Mouse (Mus musculus) G1E (cell line): ENCODE results near the gene Enah. TPM values are rescaled to one million over a fixed set of nuclear protein-coding genes. Genes with fewer than 3 reads are reported as not detected.

Experiments used
- ATAC-seq: 2 replicates; pipeline ENCODE4 v1.8.0; 2016; ENCODE audit warnings: mild to moderate bottlenecking; ENCODE audit not compliant: insufficient number of reproducible peaks, poor library complexity, low FRiP score, severe bottlenecking; ENCODE audit errors: extremely low read depth
- DNase-seq: peaks from one replicate; pipeline ENCODE4 v3.0.0; 2012; ENCODE audit warnings: low spot score
- H3K27me3 ChIP-seq: 2 replicates; pipeline ENCODE4 v1.6.1; 2012; ENCODE audit warnings: mild to moderate bottlenecking, low read length, inconsistent platforms; ENCODE audit not compliant: insufficient read depth
- H3K36me3 ChIP-seq: replicated peaks from 2 replicates; pipeline ENCODE3; 2012; ENCODE audit warnings: mild to moderate bottlenecking, inconsistent platforms
- H3K4me1 ChIP-seq: 2 replicates; pipeline ENCODE4 v1.6.1; 2012; ENCODE audit warnings: low read depth, low read length, inconsistent platforms, mixed read lengths; ENCODE audit not compliant: insufficient read depth
- H3K4me3 ChIP-seq: 2 replicates; pipeline ENCODE4 v1.5.1; 2012; ENCODE audit warnings: low read depth, mild to moderate bottlenecking, inconsistent platforms, low read length, moderate library complexity, mixed read lengths
- H3K9me3 ChIP-seq: replicated peaks from 2 replicates; pipeline ENCODE4 v1.6.1; 2012; ENCODE audit warnings: inconsistent platforms
- CTCF ChIP-seq: IDR thresholded peaks from 2 replicates; pipeline ENCODE4 v1.5.1; 2012; ENCODE audit warnings: low read depth, low read length, inconsistent platforms, mixed read lengths
- GATA1 ChIP-seq: IDR thresholded peaks from 2 replicates; pipeline ENCODE4 v1.6.1; 2012; ENCODE audit warnings: borderline replicate concordance, low read length, inconsistent platforms, mixed read lengths
- GATA2 ChIP-seq: IDR thresholded peaks from 2 replicates; pipeline ENCODE4 v1.6.1; 2012; ENCODE audit warnings: low read depth, low read length, inconsistent platforms, borderline replicate concordance
- POLR2AphosphoS5 ChIP-seq: IDR thresholded peaks from 2 replicates; pipeline ENCODE4 v1.6.1; 2012; ENCODE audit warnings: low read depth, low read length, inconsistent platforms; ENCODE audit not compliant: insufficient replicate concordance
- TAL1 ChIP-seq: conservative IDR thresholded peaks from 2 replicates; pipeline ENCODE4 v1.6.1; 2012; ENCODE audit warnings: low read depth, low read length, inconsistent platforms, mixed read lengths
- polyA plus RNA-seq: library from polyadenylated mRNA; stranded (reverse); fragments of >175 nt; gene quantifications from 2 replicates; pipeline ENCODE4 v1.2.3, GENCODE M21; 2012
- total RNA-seq, 2 experiments: library from RNA; stranded (forward) in 1 of 2; stranded (reverse) in 1 of 2; fragments of 200-1000 nt in 1 of 2; fragments of >200 nt in 1 of 2; fragmentation: Nextera tagmentation in 1 of 2; gene quantifications; 2 replicates each; pipeline ENCODE4 v1.2.3; 2014 to 2017

Enah gene
- total and polyA plus RNA-seq, 3 experiments: 0.87 TPM; not detected in 2

DNA sequence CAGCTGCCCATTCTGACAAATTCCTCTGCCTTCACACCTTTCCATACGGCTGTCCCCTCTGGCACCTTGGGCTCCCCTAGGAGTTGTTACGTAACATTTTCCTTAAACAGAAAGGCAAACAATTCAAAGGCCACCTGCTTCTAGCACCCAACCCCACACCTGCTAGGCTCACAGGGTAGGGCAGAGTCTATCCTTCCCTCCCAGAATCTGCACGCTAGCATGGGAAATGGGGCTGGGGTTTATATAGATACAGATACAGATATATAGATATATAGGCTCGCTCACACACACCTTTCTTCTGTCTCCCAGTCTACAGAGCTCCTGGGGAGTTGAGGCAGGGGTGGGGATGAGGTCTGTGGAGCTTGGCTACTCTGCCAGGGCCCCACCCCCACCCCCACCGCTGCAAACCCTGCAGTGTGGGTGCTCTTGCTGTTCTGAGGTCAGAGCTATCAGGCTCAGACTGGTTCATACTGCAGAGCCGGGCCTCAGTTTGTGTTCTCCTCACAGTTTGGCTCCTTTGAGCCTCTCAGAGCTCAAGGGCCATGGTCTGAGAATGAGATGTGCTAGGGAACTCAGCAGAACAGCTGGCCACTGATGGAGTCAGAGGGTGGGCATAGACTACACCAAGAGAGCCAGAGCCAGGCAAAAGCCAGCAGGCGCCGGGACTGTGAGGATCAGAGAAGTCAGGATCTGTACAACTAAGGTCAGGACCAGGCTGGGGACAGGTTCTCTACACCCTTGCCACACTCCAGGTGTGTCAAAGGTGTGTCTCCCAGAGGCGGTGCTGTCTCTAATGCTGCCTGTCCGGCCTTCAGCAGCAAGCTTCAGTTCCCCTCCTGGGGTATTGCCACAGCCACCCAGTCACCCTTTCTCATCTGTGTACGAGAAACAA lies 154.6 kb downstream of the Enah start:
- TF ChIP-seq GATA2 (no peak), GATA1 (no peak), TAL1 (no peak), POLR2AphosphoS5 (no peak), CTCF (no peak)
- H3K4me3 ChIP-seq: peak overlapping the region; percentile 13; the same call in 1 of the 2 replicates
- H3K36me3 ChIP-seq: no peaks in the 10 kb centered on the region
- DNase-seq: no peak
- peaks cover 72% of the 10 kb centered on the region for H3K4me1 ChIP-seq
- no peak for ATAC-seq
- H3K27me3 ChIP-seq: no peaks in the 10 kb centered on the region
- no peaks in the 10 kb centered on the region for H3K9me3 ChIP-seq

- peaks cover 85% of the 10 kb centered on the region for H3K4me1 ChIP-seq
- TF ChIP-seq GATA1: no peak
- TF ChIP-seq GATA2: no peak
- no peak for TF ChIP-seq CTCF
- no peak for TF ChIP-seq POLR2AphosphoS5
Measured at GRCm38 (mm10) chr1:181863431-181863830, 156.4 kb downstream of the Enah start.

GRCm38 (mm10) chr1:181862676-181863374 lies 157.0 kb downstream of the Enah start:
- Histone ChIP-seq H3K9me3 (no peaks in the 10 kb centered on the region), H3K36me3 (no peaks in the 10 kb centered on the region), H3K4me3 (no peak overlapping the region), H3K27me3 (no peaks in the 10 kb centered on the region), H3K4me1 (peaks cover 86% of the 10 kb centered on the region)
- DNase-seq (no peak), ATAC-seq (no peak)
- TF ChIP-seq POLR2AphosphoS5 (no peak), CTCF (no peak), TAL1 (no peak), GATA1 (no peak), GATA2 (no peak)

More at GRCm38 (mm10) chr1:181863431-181863830, 156.4 kb downstream of the Enah start:
- no peak overlapping the region for H3K4me3 ChIP-seq
- no peaks in the 10 kb centered on the region for H3K36me3 ChIP-seq
- ATAC-seq (no peak), DNase-seq (no peak)
- H3K27me3 ChIP-seq: no peaks in the 10 kb centered on the region
- H3K9me3 ChIP-seq: no peaks in the 10 kb centered on the region

GRCm38 (mm10) chr1:181861181-181861902 lies 158.4 kb downstream of the Enah start:
- no peak for DNase-seq
- Histone ChIP-seq H3K36me3 (no peaks in the 10 kb centered on the region), H3K4me1 (peaks cover 74% of the 10 kb centered on the region), H3K9me3 (peaks cover 3% of the 10 kb centered on the region), H3K4me3 (peak overlapping the region; percentile 48; the same call in 1 of the 2 replicates), H3K27me3 (no peaks in the 10 kb centered on the region)
- peak; percentile 72 for ATAC-seq
- TF ChIP-seq GATA1: no peak
- peak; percentile 71 for TF ChIP-seq TAL1

DNA sequence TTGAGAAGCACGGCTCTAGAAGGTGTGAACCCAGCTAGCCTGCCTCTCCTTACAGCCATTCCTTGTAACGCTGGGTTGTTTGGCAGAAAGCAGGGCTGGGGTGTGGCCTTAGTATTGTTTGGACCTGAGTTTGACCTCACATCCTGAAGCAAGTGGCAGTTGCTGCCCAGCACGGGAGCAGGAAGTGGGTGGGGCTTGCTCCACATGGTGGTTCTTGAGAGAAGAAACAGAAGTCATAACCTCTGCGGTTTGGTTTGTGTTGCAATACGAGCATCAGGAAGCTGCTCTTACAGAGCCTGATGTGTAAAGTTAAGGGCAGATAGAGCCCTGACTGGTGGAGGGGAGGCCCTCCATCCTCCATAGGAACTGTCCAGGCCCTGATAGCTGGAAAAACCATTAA lies 159.1 kb downstream of the Enah start:
- Histone ChIP-seq H3K27me3 (no peaks in the 10 kb centered on the region), H3K4me3 (peak overlapping the region; percentile 48; the same call in 1 of the 2 replicates), H3K9me3 (peaks cover 3% of the 10 kb centered on the region), H3K4me1 (peaks cover 67% of the 10 kb centered on the region), H3K36me3 (no peaks in the 10 kb centered on the region)
- DNase-seq (peak; percentile 78), ATAC-seq (peak; percentile 90)
- TF ChIP-seq GATA1 (no peak), POLR2AphosphoS5 (no peak), CTCF (no peak), GATA2 (no peak), TAL1 (0 out of 2 replicates have a peak, but pooled peaks have one; percentile 14)

DNA sequence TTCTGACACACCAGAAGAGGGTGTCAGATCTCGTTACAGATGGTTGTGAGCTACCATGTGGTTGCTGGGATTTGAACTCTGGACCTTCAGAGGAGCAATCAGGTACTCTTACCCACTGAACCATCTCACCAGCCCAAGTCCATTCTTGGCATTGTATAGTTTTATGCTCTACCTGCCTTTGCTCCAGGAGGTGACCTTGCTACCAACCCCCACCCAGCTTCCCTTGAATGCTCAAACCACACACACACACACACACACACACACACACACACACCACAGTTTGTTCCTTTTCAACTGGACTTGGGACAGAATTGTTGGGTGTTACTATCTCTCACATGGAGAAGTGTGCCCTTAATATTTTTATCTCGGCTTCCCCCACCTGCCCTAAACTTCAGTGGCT lies 163.5 kb downstream of the Enah start:
- H3K36me3 ChIP-seq: no peaks in the 10 kb centered on the region
- ATAC-seq (no peak), DNase-seq (no peak)
- peaks cover 15% of the 10 kb centered on the region; the same call in 1 of the 2 replicates for H3K27me3 ChIP-seq
- TF ChIP-seq POLR2AphosphoS5 (no peak), GATA2 (no peak), CTCF (no peak)
- H3K4me1 ChIP-seq: peaks cover 37% of the 10 kb centered on the region
- no peak overlapping the region for H3K4me3 ChIP-seq
- peaks cover 3% of the 10 kb centered on the region for H3K9me3 ChIP-seq
